Mouse (Mus musculus): Measurements from ENCODE around the gene Gal3st1.
A peak's percentile ranks its signal among the peaks of the same experiment; 100 is the strongest.
"Not testable (repeated sequence)": the region's sequence is repeated elsewhere in the genome, so short reads cannot be mapped to it uniquely, and the experiment has no call there.

The Gal3st1 gene

DNA sequence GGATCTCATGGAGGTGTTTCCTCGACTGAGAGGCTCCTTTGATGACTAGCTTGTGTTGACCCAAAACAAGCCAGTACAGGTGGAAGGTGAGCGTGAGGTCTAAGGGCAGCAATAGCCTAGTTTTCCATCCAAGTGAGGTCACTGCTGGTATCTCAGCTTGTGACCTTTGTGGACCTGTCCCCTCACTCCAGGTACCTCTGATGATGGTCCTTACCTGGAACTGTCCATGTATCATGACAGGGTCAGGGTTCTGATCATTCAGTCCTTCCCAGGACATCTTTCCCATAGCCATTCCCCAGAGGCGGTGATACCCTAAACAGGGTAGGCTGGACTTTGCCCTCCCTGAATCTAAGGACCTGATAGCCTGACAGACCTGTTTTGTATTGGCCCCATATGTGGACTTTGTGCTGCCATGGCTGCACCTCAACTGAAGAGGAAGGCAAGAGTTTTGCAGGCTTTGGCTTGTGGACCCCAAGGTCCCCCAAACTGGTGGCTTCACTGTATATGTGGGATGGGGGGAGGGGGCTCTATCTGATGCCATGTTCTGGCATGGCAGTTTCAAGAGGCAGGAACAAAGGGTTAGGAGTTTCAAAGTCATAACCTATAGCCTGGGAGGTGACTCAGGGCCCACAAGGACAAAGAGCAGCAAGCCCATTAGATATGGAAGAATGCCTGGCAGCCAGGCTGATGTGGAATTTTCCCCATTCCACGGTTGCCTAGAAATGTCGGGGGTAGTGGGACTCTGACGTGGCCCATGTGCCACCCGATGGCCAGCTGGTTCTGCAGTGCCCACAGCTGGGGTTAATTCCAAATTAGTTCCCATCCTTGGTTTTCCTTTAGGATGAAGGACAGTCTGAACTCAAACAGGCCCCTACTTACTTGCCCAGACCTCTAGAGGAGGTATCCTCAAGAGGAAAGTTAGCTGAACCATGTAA, 894 bp upstream of the Gal3st1 start:
- no peak for DNase-seq (ENCODE audit: low spot score in 2 of 2)

- no peak for DNase-seq (ENCODE audit: low spot score in 2 of 2)
These were observed 668 bp downstream of the Gal3st1 start for GRCm38 (mm10) chr11:3983863-3984745.

DNA sequence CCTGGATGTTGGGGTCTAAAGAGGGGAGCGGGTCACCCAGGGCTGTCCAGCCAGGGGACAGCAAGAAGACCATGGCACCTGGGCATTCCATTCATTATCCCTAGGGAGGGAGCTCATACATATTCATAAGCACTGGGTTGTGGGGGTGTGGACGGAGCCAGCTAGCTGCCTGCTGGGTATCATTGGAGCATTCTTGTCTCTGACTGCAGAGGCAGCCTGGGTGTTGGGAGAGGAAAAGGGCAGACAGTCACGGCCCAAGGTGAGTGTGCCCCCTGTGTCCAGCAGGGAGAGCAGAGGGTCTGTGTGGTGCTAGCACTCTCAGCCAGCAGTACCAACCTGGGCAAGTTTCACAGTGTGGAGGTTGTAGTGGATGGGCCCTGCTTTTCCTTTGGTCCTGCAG, 6.3 kb downstream of the Gal3st1 start:
- no peak for DNase-seq (ENCODE audit: low spot score in 2 of 2)

- DNase-seq (ENCODE audit: low spot score in 2 of 2): no peak
These were observed 9.7 kb downstream of the Gal3st1 start for GRCm38 (mm10) chr11:3993132-3993531.

- DNase-seq (ENCODE audit: low spot score in 2 of 2): no peak
These were observed 10.5 kb downstream of the Gal3st1 start for GRCm38 (mm10) chr11:3993914-3994313.

GRCm38 (mm10) chr11:3995511-3995910, 12.1 kb downstream of the Gal3st1 start:
- no peak for DNase-seq (ENCODE audit: low spot score in 2 of 2)

DNA sequence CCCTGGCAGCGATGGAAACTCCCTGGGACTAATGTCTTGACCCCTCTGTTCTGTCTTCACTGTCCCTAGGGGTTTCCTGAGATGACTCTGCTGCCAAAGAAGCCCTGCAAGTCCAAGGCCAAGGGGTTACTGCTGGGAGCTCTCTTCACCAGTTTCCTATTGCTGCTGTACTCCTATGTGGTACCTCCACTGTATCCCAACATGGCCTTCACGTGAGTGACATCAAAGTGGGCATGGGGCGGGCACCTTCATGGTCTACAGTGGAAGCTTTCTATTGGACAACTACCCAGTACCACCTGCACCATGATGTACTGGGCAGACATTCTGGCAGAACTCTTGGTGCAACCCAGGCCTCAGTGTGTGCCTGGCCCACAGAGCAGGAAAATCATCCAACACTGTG, 13.4 kb downstream of the Gal3st1 start:
- no peak for DNase-seq (ENCODE audit: low spot score in 2 of 2)

DNA sequence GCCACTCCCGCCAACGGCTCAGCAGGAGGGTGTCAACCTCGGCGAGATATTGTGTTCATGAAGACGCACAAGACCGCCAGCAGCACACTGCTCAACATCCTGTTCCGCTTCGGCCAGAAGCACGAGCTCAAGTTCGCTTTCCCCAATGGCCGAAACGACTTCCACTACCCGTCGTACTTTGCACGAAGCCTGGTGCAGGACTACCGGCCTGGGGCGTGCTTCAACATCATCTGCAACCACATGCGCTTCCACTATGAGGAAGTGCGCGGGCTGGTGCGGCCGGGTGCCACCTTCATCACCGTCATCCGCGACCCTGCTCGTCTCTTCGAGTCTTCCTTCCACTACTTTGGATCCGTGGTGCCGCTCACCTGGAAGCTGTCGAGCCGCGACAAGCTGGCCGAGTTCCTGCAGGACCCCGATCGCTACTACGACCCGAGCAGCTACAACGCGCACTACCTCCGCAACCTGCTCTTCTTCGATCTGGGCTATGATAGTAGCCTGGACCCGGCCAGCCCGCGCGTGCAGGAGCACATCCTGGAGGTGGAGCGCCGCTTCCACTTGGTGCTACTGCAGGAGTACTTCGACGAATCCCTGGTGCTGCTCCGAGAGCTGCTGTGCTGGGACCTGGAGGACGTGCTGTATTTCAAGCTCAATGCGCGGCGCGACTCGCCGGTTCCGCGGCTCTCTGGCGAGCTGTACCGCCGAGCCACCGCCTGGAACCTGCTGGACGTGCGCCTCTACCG, 14.7 kb downstream of the Gal3st1 start:
- DNase-seq (ENCODE audit: low spot score in 2 of 2): peak in 1 of 2 experiments; percentile 12

DNA sequence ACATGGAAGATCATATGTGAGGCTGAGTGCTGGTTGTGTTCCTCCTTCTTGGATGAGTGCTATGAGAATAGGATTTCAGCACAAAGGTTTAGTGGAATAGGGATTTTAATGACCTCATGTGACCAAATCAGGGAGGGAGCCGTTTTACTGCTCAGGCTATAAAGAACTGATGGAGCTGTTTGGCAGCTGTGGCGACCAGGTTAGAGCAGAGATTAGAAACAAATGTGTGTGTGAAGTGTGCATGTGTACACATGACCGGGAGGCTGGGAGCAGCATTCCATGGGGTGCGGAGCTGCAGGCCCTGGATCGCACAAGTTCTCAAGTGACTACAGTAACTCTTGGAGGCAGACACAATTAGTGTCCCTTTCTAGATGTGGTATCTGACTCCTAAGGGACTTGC, 16.1 kb downstream of the Gal3st1 start:
- DNase-seq (ENCODE audit: low spot score in 2 of 2): no peak

DNA sequence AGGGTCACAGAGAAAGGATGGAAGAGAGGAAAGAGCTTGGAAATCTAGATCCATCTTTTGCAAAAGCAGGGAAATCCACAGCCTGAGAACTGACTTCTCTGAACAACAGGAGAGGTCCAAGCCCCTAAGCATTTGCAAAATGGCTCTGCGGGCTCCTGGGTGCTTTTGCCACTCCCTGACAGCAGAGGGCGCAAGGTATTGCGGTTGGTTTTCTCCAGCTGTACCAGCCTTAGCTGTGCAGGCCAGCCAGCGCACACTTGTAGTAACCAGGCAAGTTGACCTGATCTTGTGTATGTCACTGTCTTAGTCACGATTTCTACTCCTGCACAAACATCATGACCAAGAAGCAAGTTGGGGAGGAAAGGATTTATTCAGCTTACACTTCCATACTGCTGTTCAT, 18.2 kb downstream of the Gal3st1 start:
- peak; percentile 32 to 60 for DNase-seq (ENCODE audit: low spot score in 2 of 2)

- DNase-seq (ENCODE audit: low spot score in 2 of 2): no peak
These were observed 21.9 kb downstream of the Gal3st1 start for GRCm38 (mm10) chr11:4005220-4005805.

- no peak for DNase-seq (ENCODE audit: low spot score in 2 of 2)
These were observed 23.0 kb downstream of the Gal3st1 start for GRCm38 (mm10) chr11:4006462-4006861.

DNA sequence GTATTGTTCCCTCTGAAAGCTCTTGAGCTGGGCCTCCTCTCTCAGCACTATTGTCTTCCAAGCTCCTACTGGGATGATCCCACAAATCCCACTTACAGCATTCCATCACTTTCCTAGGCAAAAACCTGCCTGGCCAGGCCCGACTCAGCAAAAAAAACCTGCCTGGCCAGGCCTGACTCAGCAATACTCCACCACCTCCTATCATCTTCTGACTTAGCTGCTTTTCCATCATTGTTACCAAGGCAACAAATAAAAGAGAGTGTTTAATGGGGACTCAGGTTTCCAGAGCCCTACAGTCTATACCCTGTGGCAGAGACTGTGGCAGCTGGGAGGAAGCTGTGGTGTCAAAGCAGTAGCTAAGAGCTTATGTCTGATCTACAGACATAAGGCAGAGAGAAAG, 29.2 kb downstream of the Gal3st1 start:
- DNase-seq (ENCODE audit: low spot score in 2 of 2): no peak

- not testable (repeated sequence) for DNase-seq (ENCODE audit: low spot score in 2 of 2)
These were observed 32.4 kb downstream of the Gal3st1 start for GRCm38 (mm10) chr11:4015796-4016195.

GRCm38 (mm10) chr11:4022111-4022510, 38.7 kb downstream of the Gal3st1 start:
- not testable (repeated sequence) for DNase-seq (ENCODE audit: low spot score in 2 of 2)

- DNase-seq (ENCODE audit: low spot score in 2 of 2): no peak
These were observed 39.9 kb downstream of the Gal3st1 start for GRCm38 (mm10) chr11:4023321-4023720.

GRCm38 (mm10) chr11:4027066-4027465, 43.6 kb downstream of the Gal3st1 start:
- no peak for DNase-seq (ENCODE audit: low spot score in 2 of 2)

DNA sequence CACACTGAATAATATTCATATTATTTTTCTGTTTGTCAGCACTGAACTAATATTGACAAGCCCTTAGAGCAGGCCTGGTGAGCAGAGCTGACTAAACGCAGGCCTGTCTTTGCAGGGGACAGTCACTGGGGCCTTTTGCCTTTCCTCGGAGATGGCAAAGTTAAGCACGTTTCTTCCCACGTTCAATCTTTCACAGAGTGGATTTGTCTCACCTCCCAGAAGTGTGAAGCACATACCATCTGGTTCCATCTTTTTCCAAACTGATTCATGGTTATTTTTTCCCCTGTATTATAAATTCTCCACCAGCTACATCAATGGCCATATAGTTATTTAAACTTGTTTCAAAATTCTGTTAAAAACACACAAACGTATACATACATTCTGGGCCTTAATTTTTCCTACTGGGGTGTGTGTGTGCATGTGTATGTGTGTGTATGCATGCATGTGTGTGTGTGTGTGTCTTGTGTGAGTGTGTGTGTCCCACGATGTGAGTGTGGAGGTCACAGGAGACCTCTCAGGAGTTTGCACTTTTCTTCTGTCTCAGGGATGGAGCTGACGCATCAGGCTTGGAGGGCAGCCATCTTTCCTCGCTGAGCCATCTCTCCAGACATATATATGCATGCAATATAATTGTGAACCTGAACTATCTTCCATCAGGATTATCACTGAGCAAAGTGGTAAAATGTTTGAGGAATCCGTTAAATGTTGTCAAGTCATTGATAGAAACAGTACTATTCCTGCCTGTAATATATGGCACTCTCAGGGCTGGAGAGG, 44.3 kb downstream of the Gal3st1 start:
- no peak for DNase-seq (ENCODE audit: low spot score in 2 of 2)

DNA sequence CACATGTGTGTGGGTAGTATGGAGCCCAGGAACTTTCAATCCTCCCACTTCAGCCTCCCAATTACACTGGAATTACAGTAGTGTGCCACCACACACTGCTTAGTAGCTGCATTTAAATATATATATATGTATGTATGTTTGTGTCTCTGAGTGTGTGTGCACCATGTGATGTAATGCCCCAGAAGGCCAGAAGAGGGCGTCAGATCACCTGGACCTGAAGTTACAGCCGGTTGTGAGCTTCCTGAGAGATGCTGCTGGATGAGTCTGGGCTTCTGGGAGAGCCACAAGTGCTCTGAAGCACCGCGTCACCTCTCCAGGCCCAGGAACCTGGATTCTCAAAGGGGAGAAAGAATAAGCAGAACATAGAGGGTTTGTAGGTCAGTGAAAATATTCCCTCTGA, 45.9 kb downstream of the Gal3st1 start:
- no peak for DNase-seq (ENCODE audit: low spot score in 2 of 2)

GRCm38 (mm10) chr11:4031126-4031941, 47.9 kb downstream of the Gal3st1 start, which contains the start of gene Sec14l4:
TSS of gene Sec14l4 (plus strand) at chr11:4031462.
- no peak for DNase-seq (ENCODE audit: low spot score in 2 of 2)
